Mouse (Mus musculus) forebrain, embryonic 16.5 days (tissue): ENCODE results near the gene Heca. TPM values are rescaled to one million over a fixed set of nuclear protein-coding genes. Genes with fewer than 3 reads are reported as not detected.
"Not testable (repeated sequence)": the region's sequence is repeated elsewhere in the genome, so short reads cannot be mapped to it uniquely, and the experiment has no call there.

Experiments
- ATAC-seq: fragments of 200-750 bp; cut with Nextera tagmentation; 2 replicates; pipeline ENCODE4 v1.8.0; 2017; ENCODE audit warnings: mild to moderate bottlenecking, moderate library complexity
- H3K27ac ChIP-seq: fragments of 300-500 bp; sonication (generic); 2 replicates; pipeline ENCODE4 v1.5.1; 2014; ENCODE audit warnings: low read length, control low read depth
- H3K27me3 ChIP-seq: fragments of 300-500 bp; sonication (generic); replicated peaks from 2 replicates; pipeline ENCODE4 v1.6.1; 2014; ENCODE audit warnings: low read length; ENCODE audit not compliant: control insufficient read depth, insufficient read depth
- H3K36me3 ChIP-seq: fragments of 300-500 bp; sonication (generic); 2 replicates; pipeline ENCODE4 v1.6.1; 2014; ENCODE audit not compliant: control insufficient read depth, insufficient read depth
- H3K4me1 ChIP-seq: fragments of 300-500 bp; sonication (generic); replicated peaks from 2 replicates; pipeline ENCODE4 v1.6.1; 2014; ENCODE audit warnings: low read length; ENCODE audit not compliant: control insufficient read depth, insufficient read depth
- H3K4me2 ChIP-seq: fragments of 300-500 bp; sonication (generic); 2 replicates; pipeline ENCODE4 v1.6.1; 2014; ENCODE audit warnings: mild to moderate bottlenecking, low read length, control low read depth
- H3K4me3 ChIP-seq: fragments of 300-500 bp; sonication (generic); replicated peaks from 2 replicates; pipeline ENCODE4 v1.5.1; 2014; ENCODE audit warnings: mild to moderate bottlenecking, low read length, control low read depth
- H3K9ac ChIP-seq: fragments of 300-500 bp; sonication (generic); replicated peaks from 2 replicates; pipeline ENCODE4 v1.6.1; 2014; ENCODE audit warnings: low read depth, low read length, control low read depth
- H3K9me3 ChIP-seq: fragments of 300-500 bp; sonication (generic); 2 replicates; pipeline ENCODE4 v1.6.1; 2016; ENCODE audit warnings: low read length; ENCODE audit not compliant: control insufficient read depth
- WGBS: fragments of 180-500 bp; shearing (Covaris S2); extraction: QIAGEN DNeasy Blood & Tissue Kit; methylation state at CpG from one replicate; pipeline ENCODE4 v1.1.7; 2014; 5-methylcytosine and 5-hydroxymethylcytosine counted together
- polyA plus RNA-seq: library from polyadenylated mRNA; unstranded; fragments of >200 nt; fragmentation: Nextera tagmentation; extraction: Ambion mirVana; gene quantifications from 2 replicates; pipeline ENCODE4 v1.2.1, GENCODE M21; 2015

Heca gene
- polyA plus RNA-seq: 6.3 and 7.0 TPM in 2 replicates

GRCm38 (mm10) chr10:17947960-17948730, at the start of gene Heca:
Gene Heca, minus strand, starts transcription at chr10:17948067.
- H3K4me1 ChIP-seq: peaks cover 12% of the 10 kb centered on the region
- peak within 1 kb of the TSS; percentile 88 for H3K4me3 ChIP-seq
- H3K9ac ChIP-seq: peak within 1 kb of the TSS; percentile 84
- ATAC-seq: peak; percentile 96
- no peaks in the 10 kb centered on the region for H3K27me3 ChIP-seq
- peak within 1 kb of the TSS; percentile 58 for H3K4me2 ChIP-seq
- 8% methylated on average over 47 of the region's 50 CpGs for WGBS
- no peaks in the 10 kb centered on the region for H3K36me3 ChIP-seq
- H3K27ac ChIP-seq: peak within 1 kb of the TSS; percentile 80
- H3K9me3 ChIP-seq: no peaks in the 10 kb centered on the region

- Histone ChIP-seq H3K4me2 (no peak overlapping the region), H3K27ac (no peak overlapping the region), H3K4me1 (no peaks in the 10 kb centered on the region), H3K9me3 (no peaks in the 10 kb centered on the region), H3K9ac (no peak overlapping the region), H3K36me3 (no peaks in the 10 kb centered on the region), H3K4me3 (no peak overlapping the region), H3K27me3 (no peaks in the 10 kb centered on the region)
- WGBS: 87% methylated on average over 4 of the region's 4 CpGs
- ATAC-seq: no peak
Measured at GRCm38 (mm10) chr10:17990576-17990975, 42.7 kb upstream of the Heca start.

GRCm38 (mm10) chr10:17989136-17989535, 41.3 kb upstream of the Heca start:
- WGBS: 77% methylated on average over 6 of the region's 6 CpGs

GRCm38 (mm10) chr10:17987823-17988423, 40.1 kb upstream of the Heca start:
- Histone ChIP-seq H3K27ac (no peak overlapping the region), H3K27me3 (no peaks in the 10 kb centered on the region), H3K4me1 (peaks cover 5% of the 10 kb centered on the region; the same call in 1 of the 2 replicates), H3K4me2 (no peak overlapping the region), H3K36me3 (no peaks in the 10 kb centered on the region), H3K4me3 (no peak overlapping the region), H3K9ac (no peak overlapping the region), H3K9me3 (no peaks in the 10 kb centered on the region)
- 87% methylated on average over 8 of the region's 8 CpGs for WGBS
- no peak for ATAC-seq

More at GRCm38 (mm10) chr10:17989136-17989535, 41.3 kb upstream of the Heca start:
- Histone ChIP-seq H3K9me3 (no peaks in the 10 kb centered on the region), H3K9ac (no peak overlapping the region), H3K4me3 (no peak overlapping the region), H3K4me2 (no peak overlapping the region), H3K36me3 (no peaks in the 10 kb centered on the region), H3K27me3 (no peaks in the 10 kb centered on the region), H3K4me1 (no peaks in the 10 kb centered on the region), H3K27ac (no peak overlapping the region)
- no peak for ATAC-seq

GRCm38 (mm10) chr10:17983313-17983712, 35.4 kb upstream of the Heca start:
- Histone ChIP-seq H3K4me1 (peaks cover 6% of the 10 kb centered on the region; the same call in 1 of the 2 replicates), H3K4me3 (no peak overlapping the region), H3K9me3 (no peaks in the 10 kb centered on the region), H3K27ac (no peak overlapping the region), H3K27me3 (no peaks in the 10 kb centered on the region), H3K9ac (no peak overlapping the region), H3K36me3 (no peaks in the 10 kb centered on the region), H3K4me2 (no peak overlapping the region)
- ATAC-seq: peak; percentile 95
- 46% methylated on average over 2 of the region's 2 CpGs for WGBS

- H3K9ac ChIP-seq: no peak overlapping the region
- ATAC-seq: no peak
- H3K36me3 ChIP-seq: no peaks in the 10 kb centered on the region
- H3K27me3 ChIP-seq: no peaks in the 10 kb centered on the region
- no peaks in the 10 kb centered on the region for H3K4me1 ChIP-seq
- WGBS: 91% methylated on average over 4 of the region's 4 CpGs
- H3K27ac ChIP-seq: no peak overlapping the region
- no peak overlapping the region for H3K4me3 ChIP-seq
- H3K9me3 ChIP-seq: no peaks in the 10 kb centered on the region
- H3K4me2 ChIP-seq: no peak overlapping the region
Measured at GRCm38 (mm10) chr10:17966090-17966489, 18.2 kb upstream of the Heca start.

- Histone ChIP-seq H3K27me3 (no peaks in the 10 kb centered on the region), H3K4me2 (no peak overlapping the region), H3K27ac (no peak overlapping the region), H3K9ac (no peak overlapping the region), H3K36me3 (no peaks in the 10 kb centered on the region), H3K4me1 (peaks cover 10% of the 10 kb centered on the region), H3K4me3 (no peak overlapping the region), H3K9me3 (no peaks in the 10 kb centered on the region)
- WGBS: 56% methylated on average over 5 of the region's 5 CpGs
- ATAC-seq: no peak
Measured at GRCm38 (mm10) chr10:17950761-17951160, 2.9 kb upstream of the Heca start.

GRCm38 (mm10) chr10:17947175-17947906, 526 bp downstream of the Heca start:
- ATAC-seq: peak; percentile 57
- Histone ChIP-seq H3K36me3 (no peaks in the 10 kb centered on the region), H3K4me1 (peaks cover 12% of the 10 kb centered on the region), H3K4me3 (peak overlapping the region; percentile 88), H3K9ac (peak overlapping the region; percentile 84), H3K27ac (peak overlapping the region; percentile 80), H3K4me2 (peak overlapping the region; percentile 58), H3K27me3 (no peaks in the 10 kb centered on the region), H3K9me3 (no peaks in the 10 kb centered on the region)
- under 1% methylated on average over 65 of the region's 110 CpGs for WGBS

GRCm38 (mm10) chr10:17946799-17947174, 1.1 kb downstream of the Heca start:
- 0% methylated on average over 4 of the region's 4 CpGs for WGBS
- not testable (repeated sequence) for H3K27ac ChIP-seq, H3K27me3 ChIP-seq, H3K9me3 ChIP-seq, H3K36me3 ChIP-seq, ATAC-seq
- peaks cover 12% of the 10 kb centered on the region for H3K4me1 ChIP-seq
- H3K9ac ChIP-seq: peak overlapping the region; percentile 84
- H3K4me2 ChIP-seq: peak overlapping the region; percentile 58
- H3K4me3 ChIP-seq: peak overlapping the region; percentile 88
